Mouse (Mus musculus): ENCODE measurements around the gene Gxylt2. TPM values are rescaled to one million over a fixed set of nuclear protein-coding genes. Genes with fewer than 3 reads are reported as not detected.

The Gxylt2 gene
- polyA plus RNA-seq, 1 experiment from 2014 or later = 9.9 TPM

- WGBS = 38% methylated on average over 1 of the region's 1 CpGs
- H3K4me3 ChIP-seq (replicated peaks; ENCODE audit: low read depth, low read length) = no peak overlapping the region
- H3K36me3 ChIP-seq (ENCODE audit: insufficient read depth, low read length) = no peaks in the 10 kb centered on the region
- TF ChIP-seq CTCF (IDR thresholded peaks at IDR 0.05; ENCODE audit: low read depth) = no peak
- no peaks in the 10 kb centered on the region for H3K27me3 ChIP-seq (ENCODE audit: insufficient read depth, low read length)
- H3K9me3 ChIP-seq (replicated peaks; ENCODE audit: low read length) = no peaks in the 10 kb centered on the region
- H3K4me2 ChIP-seq (ENCODE audit: low read length) = no peak overlapping the region
- ATAC-seq (replicated peaks; ENCODE audit: low FRiP score, low read depth) (no peak), DNase-seq (ENCODE audit: low spot score) (no peak)
- H3K4me1 ChIP-seq (replicated peaks; ENCODE audit: insufficient read depth, low read length) = no peaks in the 10 kb centered on the region; the same call in 1 of the 2 replicates
- H3K9ac ChIP-seq (ENCODE audit: low read depth, low read length) = no peak overlapping the region
- no peak overlapping the region for H3K27ac ChIP-seq
These were observed 103.2 kb downstream of the Gxylt2 start for GRCm38 (mm10) chr6:100807746-100808145.

- WGBS = 95% methylated on average over 6 of the region's 6 CpGs
- Histone ChIP-seq H3K4me1 (replicated peaks; ENCODE audit: insufficient read depth, low read length) (no peaks in the 10 kb centered on the region), H3K36me3 (ENCODE audit: insufficient read depth, low read length) (no peaks in the 10 kb centered on the region), H3K27ac (no peak overlapping the region), H3K9me3 (replicated peaks; ENCODE audit: low read length) (no peaks in the 10 kb centered on the region), H3K9ac (ENCODE audit: low read depth, low read length) (no peak overlapping the region), H3K4me3 (replicated peaks; ENCODE audit: low read depth, low read length) (no peak overlapping the region), H3K27me3 (ENCODE audit: insufficient read depth, low read length) (no peaks in the 10 kb centered on the region), H3K4me2 (ENCODE audit: low read length) (no peak overlapping the region)
- DNase-seq (ENCODE audit: low spot score) (no peak), ATAC-seq (replicated peaks; ENCODE audit: low FRiP score, low read depth) (no peak)
- TF ChIP-seq CTCF (IDR thresholded peaks at IDR 0.05; ENCODE audit: low read depth) = no peak
These were observed 103.8 kb downstream of the Gxylt2 start for GRCm38 (mm10) chr6:100808221-100808778.

- DNase-seq (ENCODE audit: low spot score) (no peak), ATAC-seq (replicated peaks; ENCODE audit: low FRiP score, low read depth) (no peak)
- H3K4me2 ChIP-seq (ENCODE audit: low read length) = no peak overlapping the region
- no peak overlapping the region for H3K27ac ChIP-seq
- WGBS = 88% methylated on average over 4 of the region's 4 CpGs
- no peak for TF ChIP-seq CTCF (IDR thresholded peaks at IDR 0.05; ENCODE audit: low read depth)
- no peaks in the 10 kb centered on the region for H3K36me3 ChIP-seq (ENCODE audit: insufficient read depth, low read length)
- no peak overlapping the region for H3K4me3 ChIP-seq (replicated peaks; ENCODE audit: low read depth, low read length)
- no peaks in the 10 kb centered on the region for H3K27me3 ChIP-seq (ENCODE audit: insufficient read depth, low read length)
- H3K9ac ChIP-seq (ENCODE audit: low read depth, low read length) = no peak overlapping the region
- H3K4me1 ChIP-seq (replicated peaks; ENCODE audit: insufficient read depth, low read length) = no peaks in the 10 kb centered on the region
- H3K9me3 ChIP-seq (replicated peaks; ENCODE audit: low read length) = no peaks in the 10 kb centered on the region
These were observed 105.6 kb downstream of the Gxylt2 start for GRCm38 (mm10) chr6:100810117-100810516.

- Histone ChIP-seq H3K36me3 (ENCODE audit: insufficient read depth, low read length) (no peaks in the 10 kb centered on the region), H3K4me2 (ENCODE audit: low read length) (no peak overlapping the region), H3K9me3 (replicated peaks; ENCODE audit: low read length) (no peaks in the 10 kb centered on the region), H3K27me3 (ENCODE audit: insufficient read depth, low read length) (no peaks in the 10 kb centered on the region), H3K27ac (no peak overlapping the region), H3K9ac (ENCODE audit: low read depth, low read length) (no peak overlapping the region), H3K4me1 (replicated peaks; ENCODE audit: insufficient read depth, low read length) (no peaks in the 10 kb centered on the region), H3K4me3 (replicated peaks; ENCODE audit: low read depth, low read length) (no peak overlapping the region)
- 70% methylated on average over 3 of the region's 3 CpGs for WGBS
- ATAC-seq (replicated peaks; ENCODE audit: low FRiP score, low read depth) (no peak), DNase-seq (ENCODE audit: low spot score) (no peak)
- no peak for TF ChIP-seq CTCF (IDR thresholded peaks at IDR 0.05; ENCODE audit: low read depth)
These were observed 107.2 kb downstream of the Gxylt2 start for GRCm38 (mm10) chr6:100811731-100812130.

GRCm38 (mm10) chr6:100821367-100821766 lies 116.8 kb downstream of the Gxylt2 start:
- no peaks in the 10 kb centered on the region for H3K27me3 ChIP-seq (ENCODE audit: insufficient read depth, low read length)
- H3K9me3 ChIP-seq (replicated peaks; ENCODE audit: low read length) = no peaks in the 10 kb centered on the region
- no peaks in the 10 kb centered on the region for H3K36me3 ChIP-seq (ENCODE audit: insufficient read depth, low read length)
- WGBS = 88% methylated on average over 2 of the region's 2 CpGs
- no peak for TF ChIP-seq CTCF (IDR thresholded peaks at IDR 0.05; ENCODE audit: low read depth)
- ATAC-seq (replicated peaks; ENCODE audit: low FRiP score, low read depth) = no peak
- H3K4me1 ChIP-seq (replicated peaks; ENCODE audit: insufficient read depth, low read length) = no peaks in the 10 kb centered on the region
- no peak overlapping the region for H3K9ac ChIP-seq (ENCODE audit: low read depth, low read length)
- no peak overlapping the region for H3K4me3 ChIP-seq (replicated peaks; ENCODE audit: low read depth, low read length)
- no peak overlapping the region for H3K4me2 ChIP-seq (ENCODE audit: low read length)
- no peak overlapping the region for H3K27ac ChIP-seq
- DNase-seq (ENCODE audit: low spot score) = no peak

GRCm38 (mm10) chr6:100823356-100823755 lies 118.8 kb downstream of the Gxylt2 start:
- Histone ChIP-seq H3K9ac (ENCODE audit: low read depth, low read length) (no peak overlapping the region), H3K9me3 (replicated peaks; ENCODE audit: low read length) (no peaks in the 10 kb centered on the region), H3K4me2 (ENCODE audit: low read length) (no peak overlapping the region), H3K27me3 (ENCODE audit: insufficient read depth, low read length) (no peaks in the 10 kb centered on the region), H3K27ac (no peak overlapping the region), H3K36me3 (ENCODE audit: insufficient read depth, low read length) (no peaks in the 10 kb centered on the region), H3K4me3 (replicated peaks; ENCODE audit: low read depth, low read length) (no peak overlapping the region), H3K4me1 (replicated peaks; ENCODE audit: insufficient read depth, low read length) (peaks cover 5% of the 10 kb centered on the region; the same call in 1 of the 2 replicates)
- no peak for ATAC-seq (replicated peaks; ENCODE audit: low FRiP score, low read depth)
- TF ChIP-seq CTCF (IDR thresholded peaks at IDR 0.05; ENCODE audit: low read depth) = no peak
- no peak for DNase-seq (ENCODE audit: low spot score)
- 58% methylated on average over 1 of the region's 1 CpGs for WGBS
